Mouse (Mus musculus) heart, adult 8-10 months (tissue): ENCODE data around the gene Btd. TPM values are rescaled to one million over a fixed set of nuclear protein-coding genes. Genes with fewer than 3 reads are reported as not detected.

Source experiments
- DNase-seq: peaks from one replicate; pipeline ENCODE4 v3.0.0; 2022; ENCODE audit warnings: low spot score
- total RNA-seq, 4 experiments: library from RNA; stranded (reverse); gene quantifications; 2 replicates each; pipeline ENCODE4 v1.2.4; 2022

Btd gene
- total RNA-seq, 4 experiments from 2014 or later = 9.4 to 10.5 (median 10.4) TPM

DNA sequence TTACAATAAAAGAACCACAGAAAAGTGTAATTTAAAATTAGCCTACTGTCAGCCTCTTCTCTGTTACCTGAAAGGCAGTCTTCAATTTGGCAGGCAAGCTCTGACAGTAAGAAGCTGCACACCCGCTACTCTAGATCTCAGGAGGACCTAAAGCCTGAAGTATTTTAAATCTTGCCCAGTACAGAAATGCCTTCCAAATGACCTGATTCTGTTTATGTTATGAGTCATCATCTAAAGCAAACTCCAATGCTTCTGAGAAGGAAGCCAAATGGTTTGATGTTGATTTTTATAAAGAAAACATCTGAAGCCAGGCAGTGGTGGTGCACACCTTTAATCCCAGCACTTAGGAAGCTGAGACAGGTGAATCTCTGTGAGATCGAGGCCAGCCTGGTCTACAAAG, 59.5 kb downstream of the Btd start:
- no peak for DNase-seq

DNA sequence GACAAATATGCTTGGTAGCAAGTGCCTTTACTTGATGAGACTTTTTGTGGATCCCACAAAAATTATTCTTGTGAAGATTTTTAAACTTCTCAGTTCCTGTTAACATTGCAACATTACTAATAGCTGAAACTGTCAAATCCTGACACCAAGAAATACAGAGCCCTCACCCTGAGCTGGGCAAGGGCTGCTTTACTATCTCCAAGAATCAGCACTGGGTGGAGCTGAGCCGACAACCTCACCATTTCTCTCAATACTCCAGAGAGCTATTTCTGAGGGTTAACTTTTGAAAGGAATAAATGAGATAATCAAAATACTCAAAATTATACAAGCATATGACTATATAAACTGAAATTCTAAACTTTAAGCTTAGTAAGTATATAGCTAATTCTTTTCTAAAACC, 68.5 kb downstream of the Btd start:
- DNase-seq = no peak

DNA sequence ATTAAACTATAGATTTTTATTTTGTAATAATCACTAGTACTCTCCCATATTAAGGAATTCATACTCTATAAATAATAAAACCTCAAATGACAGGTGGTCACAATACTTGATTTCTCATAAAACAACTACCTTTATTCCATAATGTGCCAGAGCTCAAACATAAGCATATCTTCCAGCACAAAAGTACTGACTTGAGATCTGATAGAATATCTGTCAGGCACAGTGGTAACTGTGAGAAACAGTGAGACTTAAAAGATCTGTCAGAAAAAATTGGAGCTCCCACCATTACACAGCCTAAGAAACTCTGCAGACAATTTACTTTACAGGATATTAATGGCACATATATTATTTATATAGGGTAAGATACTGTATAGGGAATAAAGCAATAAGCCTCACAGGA, 74.8 kb downstream of the Btd start:
- no peak for DNase-seq

DNA sequence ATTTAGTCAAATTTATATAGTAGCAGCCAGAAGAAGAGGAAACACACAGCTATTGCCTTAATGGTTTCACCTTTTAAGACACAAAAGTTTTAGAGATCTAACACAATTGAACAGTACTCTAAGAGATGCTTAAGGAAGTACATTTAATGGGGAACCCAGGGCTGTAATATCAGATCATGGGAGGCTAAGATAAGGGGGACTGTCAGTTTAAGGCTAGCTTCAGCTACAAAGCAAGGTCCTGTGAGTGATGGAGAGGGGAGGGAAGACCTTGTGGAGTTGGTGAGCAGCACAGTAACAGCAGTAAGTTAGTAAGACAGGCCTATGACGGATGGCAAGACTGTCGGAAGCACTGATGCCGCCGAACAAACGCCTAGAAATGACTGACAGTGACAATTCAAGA, 76.5 kb downstream of the Btd start:
- DNase-seq = no peak

Other genes with a start within 250 kb of the Btd start
- 10 to 100 TPM; 38.6 to 50.6 (median 50.1) TPM for gene Sh3bp5, start 204.9 kb upstream of the Btd start, total RNA-seq
- 10 to 100 TPM; 10.4 to 15.2 (median 11.9) TPM for gene Eaf1, start 146.6 kb upstream of the Btd start, total RNA-seq
- gene Mettl6, start 146.0 kb upstream of the Btd start, total RNA-seq = 10 to 100 TPM in 3 of 4 experiments, 1 to 10 TPM in 1; 8.2 to 11.8 (median 10.6) TPM
- gene Colq, start 49.7 kb upstream of the Btd start, total RNA-seq = 10 to 100 TPM in 2 of 4 experiments, 1 to 10 TPM in 2; 6.1 to 16.6 (median 11.6) TPM
- gene Gm49387, start 150 bp upstream of the Btd start, total RNA-seq = 1 to 10 TPM in 1 of 4 experiments, under 1 TPM in 2, not detected in 1; 0.46 to 1.1 (median 0.75) TPM
- 10 to 100 TPM; 12.2 to 14.6 (median 14.0) TPM for gene Hacl1, start 258 bp downstream of the Btd start, total RNA-seq
- 10 to 100 TPM; 25.0 to 34.2 (median 29.3) TPM for gene Ankrd28, start 189.6 kb downstream of the Btd start, total RNA-seq